Mouse (Mus musculus) cerebral cortex, adult 2 months (tissue): ENCODE results near the gene Gsap.

ENCODE experiments used
- WGBS: fragments of 180-500 bp; shearing (Covaris S2); methylation state at CpG from one replicate; pipeline ENCODE4 v1.1.7; 2018; 5-methylcytosine and 5-hydroxymethylcytosine counted together

Gsap gene

GRCm38 (mm10) chr5:21260746-21261145 is 74.7 kb downstream of the Gsap start:
- WGBS = 79% methylated on average over 7 of the region's 7 CpGs

GRCm38 (mm10) chr5:21261202-21261844 is 75.3 kb downstream of the Gsap start:
- 41% methylated on average over 6 of the region's 6 CpGs for WGBS

- WGBS = 59% methylated on average over 18 of the region's 18 CpGs
These were observed 77.4 kb downstream of the Gsap start for GRCm38 (mm10) chr5:21263202-21264055.

- WGBS = 76% methylated on average over 8 of the region's 8 CpGs
These were observed 78.4 kb downstream of the Gsap start for GRCm38 (mm10) chr5:21264352-21265021.

GRCm38 (mm10) chr5:21265049-21265448 is 79.0 kb downstream of the Gsap start:
- 5% methylated on average over 4 of the region's 4 CpGs for WGBS

- WGBS = 63% methylated on average over 2 of the region's 2 CpGs
These were observed 81.0 kb downstream of the Gsap start for GRCm38 (mm10) chr5:21267090-21267489.

GRCm38 (mm10) chr5:21269446-21269845 is 83.4 kb downstream of the Gsap start:
- 80% methylated on average over 5 of the region's 5 CpGs for WGBS

- whole genome bisulfite sequencing = 73% methylated on average over 4 of the region's 4 CpGs
These were observed 84.7 kb downstream of the Gsap start for GRCm38 (mm10) chr5:21270756-21271155.

- 74% methylated on average over 9 of the region's 9 CpGs for WGBS
These were observed 85.6 kb downstream of the Gsap start for GRCm38 (mm10) chr5:21271386-21272354.

- WGBS = 33% methylated on average over 2 of the region's 2 CpGs
These were observed 91.6 kb downstream of the Gsap start for GRCm38 (mm10) chr5:21277685-21278084.

GRCm38 (mm10) chr5:21283356-21284062 is 97.5 kb downstream of the Gsap start:
- WGBS = 89% methylated on average over 12 of the region's 12 CpGs

- 81% methylated on average over 7 of the region's 7 CpGs for WGBS
These were observed 102.8 kb downstream of the Gsap start for GRCm38 (mm10) chr5:21288658-21289435.

- 84% methylated on average over 8 of the region's 8 CpGs for WGBS
These were observed 104.5 kb downstream of the Gsap start for GRCm38 (mm10) chr5:21290594-21290993.

GRCm38 (mm10) chr5:21295683-21296082 is 109.6 kb downstream of the Gsap start:
- WGBS = 88% methylated on average over 8 of the region's 8 CpGs

GRCm38 (mm10) chr5:21299076-21299755 is 113.2 kb downstream of the Gsap start:
- 71% methylated on average over 21 of the region's 21 CpGs for WGBS

GRCm38 (mm10) chr5:21300058-21300457 is 114.0 kb downstream of the Gsap start:
- WGBS = 94% methylated on average over 3 of the region's 3 CpGs

GRCm38 (mm10) chr5:21301011-21301410 is 115.0 kb downstream of the Gsap start:
- WGBS = 54% methylated on average over 6 of the region's 6 CpGs

- WGBS = 79% methylated on average over 5 of the region's 5 CpGs
These were observed 121.1 kb downstream of the Gsap start for GRCm38 (mm10) chr5:21307165-21307564.

GRCm38 (mm10) chr5:21314696-21315095 is 128.6 kb downstream of the Gsap start:
- 52% methylated on average over 3 of the region's 3 CpGs for WGBS
